Mouse (Mus musculus) effector memory CD4-positive, alpha-beta T cell, adult 7 months (primary cell): ENCODE data around the gene Ap1s1. TPM values are rescaled to one million over a fixed set of nuclear protein-coding genes. Genes with fewer than 3 reads are reported as not detected.

Source experiments
- polyA plus RNA-seq: library from polyadenylated mRNA; unstranded; fragments of 100-300 nt; shearing (Covaris generic); gene quantifications from one replicate; pipeline ENCODE4 v1.2.1, GENCODE M21; 2017

Gene Ap1s1
- polyA plus RNA-seq, result 44.9 TPM

GRCm38 (mm10) chr5:137045402-137046323 is at the start of gene Ap1s1:
Gene Ap1s1 (minus strand): TSS chr5:137046135.

DNA sequence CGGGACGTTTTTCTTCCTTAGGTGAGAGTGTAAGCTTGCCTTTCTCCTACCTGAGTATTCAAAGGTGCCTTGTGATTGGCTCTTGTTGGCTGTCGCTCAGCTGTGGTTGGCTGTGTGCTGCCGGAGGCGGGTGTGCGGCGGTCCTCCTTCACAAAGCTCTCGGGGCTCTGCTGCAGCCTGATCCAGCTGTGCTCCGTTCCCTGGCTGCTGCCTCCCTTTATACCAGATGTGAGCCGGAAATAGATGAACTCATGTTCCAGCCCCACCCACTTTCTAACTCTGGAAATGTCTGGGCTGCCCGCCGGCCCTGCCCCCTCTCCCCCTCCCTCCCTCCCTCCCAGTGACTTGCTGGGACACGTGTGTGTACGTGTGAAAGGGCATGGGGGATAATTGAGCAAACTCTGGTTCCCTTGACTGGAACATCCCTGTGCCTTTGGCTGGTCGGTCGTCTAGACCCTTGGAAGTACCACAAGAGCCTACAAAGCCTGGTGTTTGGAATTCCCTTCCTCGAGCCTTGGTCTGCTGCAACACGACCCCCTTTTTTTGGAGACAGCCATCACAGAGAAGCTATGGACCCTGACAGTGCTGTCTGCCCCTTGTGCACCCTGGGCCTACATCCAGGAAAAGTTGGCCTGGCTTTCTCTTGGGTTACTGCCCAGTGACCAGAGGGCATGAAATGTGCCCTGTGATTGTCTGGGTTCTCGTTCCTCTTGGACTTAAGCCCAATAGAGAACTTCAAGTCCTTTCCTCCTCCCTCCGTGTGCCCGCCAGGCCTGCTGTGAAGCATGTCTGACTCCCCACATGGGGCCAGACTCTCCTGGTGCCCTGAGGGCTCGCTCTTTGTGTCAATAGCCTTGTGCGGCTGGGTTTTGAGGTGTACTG is 26.4 kb upstream of the Ap1s1 start, which contains the start of gene Serpine1:
Gene Serpine1, minus strand, starts transcription at position 190 of the 882 bp plus-strand sequence.

GRCm38 (mm10) chr5:137026092-137026491 is 19.8 kb downstream of the Ap1s1 start, which contains the start of gene Vgf:
Gene Vgf (plus strand): TSS chr5:137026392.

DNA sequence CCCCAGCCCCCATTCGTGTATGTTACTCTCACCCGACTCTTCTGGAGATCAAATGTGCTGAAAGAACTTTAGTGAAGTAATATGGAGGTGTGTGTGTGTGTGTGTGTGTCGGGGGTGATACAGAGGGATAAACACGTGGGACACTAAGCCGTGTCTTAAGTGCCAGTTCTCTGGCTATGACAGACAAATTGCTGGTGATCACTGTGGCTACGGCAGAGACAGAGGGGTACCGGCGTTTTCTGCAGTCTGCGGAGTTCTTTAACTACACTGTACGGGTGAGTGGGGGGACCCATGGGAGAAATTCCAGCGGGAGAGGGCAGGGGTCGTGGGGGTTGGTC is 58.0 kb downstream of the Ap1s1 start, which contains the start of gene Znhit1:
Gene Znhit1, minus strand, starts transcription at position 88 of the 338 bp plus-strand sequence.

DNA sequence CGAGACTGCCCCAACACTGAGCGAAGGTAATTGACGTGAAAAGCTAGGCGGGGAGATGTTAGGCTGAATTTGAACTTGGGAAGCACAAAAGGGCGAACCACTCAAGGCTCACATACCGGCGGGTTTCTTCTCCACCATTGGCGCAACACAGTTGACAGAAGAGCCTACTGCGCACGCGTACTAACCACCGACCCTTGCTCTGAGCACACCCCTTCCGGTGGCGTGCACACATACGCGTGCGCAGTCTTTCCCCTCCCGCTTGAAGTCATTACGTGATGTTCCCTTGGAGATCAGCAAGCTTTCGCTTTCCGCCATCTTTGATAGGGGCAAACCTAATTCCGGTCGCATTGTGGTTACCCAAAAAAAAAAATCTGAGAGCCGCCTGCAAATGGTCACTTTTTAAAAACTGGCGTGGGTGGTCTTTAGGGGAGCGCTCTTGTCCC is 59.2 kb downstream of the Ap1s1 start, which contains the start of gene Plod3:
Gene Plod3, plus strand, starts transcription at position 325 of the 443 bp plus-strand sequence.

Other genes starting within 250 kb of the Ap1s1 start
- 1.1 TPM for gene Col26a1, start 162.9 kb downstream of the Ap1s1 start, polyA plus RNA-seq
- 5.8 TPM for gene Ift22, start 138.0 kb downstream of the Ap1s1 start, polyA plus RNA-seq
- 156 TPM for gene Fis1, start 92.9 kb downstream of the Ap1s1 start, polyA plus RNA-seq
- gene Cldn15, start 79.5 kb downstream of the Ap1s1 start, polyA plus RNA-seq, result 0.40 TPM
- gene Plod3, start 59.1 kb downstream of the Ap1s1 start, polyA plus RNA-seq, result 6.2 TPM
- gene Znhit1, start 58.1 kb downstream of the Ap1s1 start, polyA plus RNA-seq, result 29.4 TPM
- gene Vgf, start 19.7 kb downstream of the Ap1s1 start, polyA plus RNA-seq, result not detected
- gene Serpine1, start 26.1 kb upstream of the Ap1s1 start, polyA plus RNA-seq, result not detected
- gene Trim56, start 70.1 kb upstream of the Ap1s1 start, polyA plus RNA-seq, result 6.6 TPM
- gene Muc3, start 103.2 kb upstream of the Ap1s1 start, polyA plus RNA-seq, result not detected
- not detected for gene Muc3a, start 166.3 kb upstream of the Ap1s1 start, polyA plus RNA-seq
- not detected for gene Ache, start 241.4 kb upstream of the Ap1s1 start, polyA plus RNA-seq
- not detected for gene Ufsp1, start 248.5 kb upstream of the Ap1s1 start, polyA plus RNA-seq